Mouse (Mus musculus) forebrain, embryonic 12.5 days (tissue): ENCODE measurements around the gene Tgm5. TPM values are rescaled to one million over a fixed set of nuclear protein-coding genes. Genes with fewer than 3 reads are reported as not detected.

Experiments used
- ATAC-seq: fragments of 200-750 bp; cut with Nextera tagmentation; 2 replicates; pipeline ENCODE4 v1.8.0; 2017; ENCODE audit warnings: moderate TSS enrichment; ENCODE audit not compliant: low FRiP score
- H3K27ac ChIP-seq: fragments of 300-500 bp; sonication (generic); 2 replicates; pipeline ENCODE4 v1.5.1; 2016; ENCODE audit warnings: mild to moderate bottlenecking
- H3K27me3 ChIP-seq: fragments of 300-500 bp; sonication (generic); 2 replicates; pipeline ENCODE4 v1.6.1; 2016; ENCODE audit warnings: mild to moderate bottlenecking
- H3K36me3 ChIP-seq: fragments of 300-500 bp; sonication (generic); replicated peaks from 2 replicates; pipeline ENCODE4 v1.6.1; 2016; ENCODE audit warnings: mild to moderate bottlenecking
- H3K4me1 ChIP-seq: fragments of 300-500 bp; sonication (generic); 2 replicates; pipeline ENCODE4 v1.6.1; 2016
- H3K4me2 ChIP-seq: fragments of 300-500 bp; sonication (generic); 2 replicates; pipeline ENCODE4 v1.6.1; 2016; ENCODE audit warnings: mild to moderate bottlenecking, moderate library complexity
- H3K4me3 ChIP-seq: fragments of 300-500 bp; sonication (generic); replicated peaks from 2 replicates; pipeline ENCODE4 v1.5.1; 2016; ENCODE audit warnings: mild to moderate bottlenecking
- H3K9ac ChIP-seq: fragments of 300-500 bp; sonication (generic); 2 replicates; pipeline ENCODE4 v1.6.1; 2016; ENCODE audit warnings: mild to moderate bottlenecking
- H3K9me3 ChIP-seq: fragments of 300-500 bp; sonication (generic); 2 replicates; pipeline ENCODE4 v1.6.1; 2016
- WGBS: fragments of 180-500 bp; shearing (Covaris S2); methylation state at CpG from one replicate; pipeline ENCODE4 v1.1.7; 2016; 5-methylcytosine and 5-hydroxymethylcytosine counted together
- polyA plus RNA-seq: library from polyadenylated mRNA; unstranded; fragments of >200 nt; fragmentation: Nextera tagmentation; extraction: Ambion mirVana; gene quantifications from 2 replicates; pipeline ENCODE4 v1.2.1, GENCODE M21; 2016

Gene Tgm5
- polyA plus RNA-seq, 1 experiment from 2014 or later: not detected

- WGBS: 74% methylated on average over 5 of the region's 5 CpGs
- no peaks in the 10 kb centered on the region for H3K36me3 ChIP-seq
- H3K9ac ChIP-seq: no peak within 1 kb of the TSS
- no peaks in the 10 kb centered on the region for H3K27me3 ChIP-seq
- no peaks in the 10 kb centered on the region for H3K4me1 ChIP-seq
- H3K27ac ChIP-seq: 0 out of 2 replicates have a peak within 1 kb of the TSS, but pooled peaks have one; percentile 8
- H3K9me3 ChIP-seq: no peaks in the 10 kb centered on the region
- no peak within 1 kb of the TSS for H3K4me2 ChIP-seq
- ATAC-seq: no peak
- H3K4me3 ChIP-seq: no peak within 1 kb of the TSS
These were observed 48.8 kb downstream of the Tgm5 start, which contains the start of gene Epb42 for GRCm38 (mm10) chr2:121036733-121037341. Epb42 (minus strand) TSS chr2:121037072.

- Histone ChIP-seq H3K4me1 (no peaks in the 10 kb centered on the region), H3K27ac (no peak overlapping the region), H3K27me3 (no peaks in the 10 kb centered on the region), H3K9me3 (no peaks in the 10 kb centered on the region), H3K9ac (no peak overlapping the region), H3K4me3 (no peak overlapping the region), H3K36me3 (peaks cover 1% of the 10 kb centered on the region), H3K4me2 (no peak overlapping the region)
- no peak for ATAC-seq
- WGBS: 79% methylated on average over 5 of the region's 5 CpGs
These were observed 62.7 kb downstream of the Tgm5 start for GRCm38 (mm10) chr2:121022918-121023317.

GRCm38 (mm10) chr2:121017151-121017550 lies 68.5 kb downstream of the Tgm5 start:
- Histone ChIP-seq H3K27me3 (no peaks in the 10 kb centered on the region), H3K36me3 (peaks cover 34% of the 10 kb centered on the region), H3K4me1 (no peaks in the 10 kb centered on the region), H3K9ac (no peak overlapping the region), H3K9me3 (no peaks in the 10 kb centered on the region), H3K27ac (no peak overlapping the region), H3K4me2 (no peak overlapping the region), H3K4me3 (no peak overlapping the region)
- no peak for ATAC-seq
- 89% methylated on average over 1 of the region's 1 CpGs for WGBS

DNA sequence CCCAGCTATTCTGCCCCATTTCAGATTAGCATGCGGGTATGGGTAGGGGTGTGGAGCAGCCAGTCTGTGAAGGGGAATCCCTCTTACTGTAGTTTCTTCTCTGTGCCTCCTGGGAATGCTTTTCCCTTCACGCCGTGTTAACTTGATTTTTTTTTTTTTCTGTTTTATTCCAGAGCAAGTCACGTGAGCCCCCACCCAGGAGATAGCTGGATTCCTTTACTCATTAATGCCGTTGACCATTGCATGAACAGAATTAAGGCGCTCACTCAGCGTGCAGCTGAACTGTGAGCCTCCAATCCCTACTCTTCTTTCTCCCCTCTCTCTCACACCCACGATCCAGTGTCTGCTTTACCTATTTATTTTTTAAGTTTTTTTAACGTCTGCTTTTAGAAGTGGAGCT lies 69.4 kb downstream of the Tgm5 start:
- Histone ChIP-seq H3K4me3 (no peak overlapping the region), H3K4me2 (no peak overlapping the region), H3K27me3 (no peaks in the 10 kb centered on the region), H3K9ac (no peak overlapping the region), H3K9me3 (no peaks in the 10 kb centered on the region), H3K4me1 (no peaks in the 10 kb centered on the region), H3K27ac (no peak overlapping the region), H3K36me3 (peaks cover 41% of the 10 kb centered on the region)
- WGBS: 87% methylated on average over 9 of the region's 9 CpGs
- ATAC-seq: no peak

DNA sequence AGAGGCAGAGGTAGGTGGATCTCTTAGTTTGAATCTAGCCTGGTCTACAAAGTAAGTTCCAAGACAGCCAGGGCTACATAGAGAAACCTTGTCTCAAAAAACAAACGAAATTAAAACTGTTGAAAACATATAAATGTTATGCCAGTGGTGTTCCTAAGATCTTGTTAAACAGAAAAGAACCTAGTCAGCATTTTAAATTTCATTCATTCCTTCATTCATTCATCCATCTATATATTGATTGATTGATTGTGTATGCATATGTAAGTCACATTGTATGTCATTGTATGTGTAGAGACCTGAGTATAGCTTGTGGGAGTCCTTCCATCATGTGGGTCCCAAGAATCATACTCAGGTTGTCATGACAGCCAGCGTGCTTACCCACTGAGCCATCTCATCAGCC lies 70.1 kb downstream of the Tgm5 start:
- no peaks in the 10 kb centered on the region for H3K4me1 ChIP-seq
- no peak overlapping the region for H3K9ac ChIP-seq
- H3K4me2 ChIP-seq: no peak overlapping the region
- H3K4me3 ChIP-seq: no peak overlapping the region
- H3K9me3 ChIP-seq: no peaks in the 10 kb centered on the region
- 81% methylated on average over 2 of the region's 2 CpGs for WGBS
- H3K27ac ChIP-seq: no peak overlapping the region
- ATAC-seq: no peak
- H3K27me3 ChIP-seq: no peaks in the 10 kb centered on the region
- peaks cover 43% of the 10 kb centered on the region for H3K36me3 ChIP-seq

- no peak overlapping the region for H3K4me2 ChIP-seq
- no peak overlapping the region for H3K4me3 ChIP-seq
- H3K27me3 ChIP-seq: no peaks in the 10 kb centered on the region
- no peaks in the 10 kb centered on the region for H3K9me3 ChIP-seq
- WGBS: 86% methylated on average over 9 of the region's 9 CpGs
- H3K27ac ChIP-seq: no peak overlapping the region
- H3K9ac ChIP-seq: no peak overlapping the region
- no peak for ATAC-seq
- peaks cover 11% of the 10 kb centered on the region for H3K4me1 ChIP-seq
- H3K36me3 ChIP-seq: peaks cover 39% of the 10 kb centered on the region
These were observed 73.0 kb downstream of the Tgm5 start for GRCm38 (mm10) chr2:121012676-121013075.

DNA sequence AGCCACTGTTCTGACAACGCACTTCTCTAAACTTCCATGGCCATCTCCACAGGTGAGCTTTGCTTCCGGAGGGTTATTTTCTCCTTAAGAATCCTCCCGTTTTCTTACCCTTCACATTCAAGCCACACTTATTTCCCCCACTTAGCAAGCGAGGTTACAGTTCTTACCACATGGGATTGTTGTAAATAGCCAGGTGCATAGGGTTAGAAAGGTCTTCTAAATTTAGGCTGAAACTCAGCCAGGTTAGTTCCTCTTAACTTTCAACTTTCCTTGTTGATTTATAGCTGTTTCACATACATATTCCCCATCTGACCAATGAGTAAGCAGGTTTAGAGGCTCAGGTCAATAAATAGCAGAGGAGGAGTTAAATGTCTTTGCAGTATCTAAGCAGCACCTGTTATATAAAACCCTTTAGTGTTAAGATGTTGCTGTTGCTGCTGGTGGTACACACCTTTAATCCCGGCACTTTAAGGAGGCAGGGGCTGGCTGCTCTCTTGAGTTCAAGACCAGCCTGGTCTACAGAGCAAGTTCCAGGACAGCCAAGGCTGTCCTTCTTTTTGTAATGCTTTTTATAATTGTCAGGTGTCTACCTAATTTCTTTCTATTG lies 76.5 kb downstream of the Tgm5 start:
- peak overlapping the region; percentile 74 for H3K9ac ChIP-seq
- WGBS: 27% methylated on average over 5 of the region's 5 CpGs
- no peaks in the 10 kb centered on the region for H3K27me3 ChIP-seq
- peak overlapping the region; percentile 82 for H3K4me2 ChIP-seq
- no peak for ATAC-seq
- H3K27ac ChIP-seq: no peak overlapping the region
- H3K9me3 ChIP-seq: no peaks in the 10 kb centered on the region
- H3K4me3 ChIP-seq: peak overlapping the region; percentile 83
- H3K4me1 ChIP-seq: peaks cover 11% of the 10 kb centered on the region
- peaks cover 24% of the 10 kb centered on the region for H3K36me3 ChIP-seq

GRCm38 (mm10) chr2:121008664-121009007 lies 77.0 kb downstream of the Tgm5 start:
- H3K36me3 ChIP-seq: peaks cover 22% of the 10 kb centered on the region
- H3K4me1 ChIP-seq: peaks cover 11% of the 10 kb centered on the region
- peak overlapping the region; percentile 74 for H3K9ac ChIP-seq
- no peaks in the 10 kb centered on the region for H3K27me3 ChIP-seq
- under 1% methylated on average over 12 of the region's 12 CpGs for WGBS
- ATAC-seq: no peak; the same call in 1 of the 2 replicates
- peak overlapping the region; percentile 83 for H3K4me3 ChIP-seq
- no peaks in the 10 kb centered on the region for H3K9me3 ChIP-seq
- no peak overlapping the region for H3K27ac ChIP-seq
- peak overlapping the region; percentile 82 for H3K4me2 ChIP-seq

DNA sequence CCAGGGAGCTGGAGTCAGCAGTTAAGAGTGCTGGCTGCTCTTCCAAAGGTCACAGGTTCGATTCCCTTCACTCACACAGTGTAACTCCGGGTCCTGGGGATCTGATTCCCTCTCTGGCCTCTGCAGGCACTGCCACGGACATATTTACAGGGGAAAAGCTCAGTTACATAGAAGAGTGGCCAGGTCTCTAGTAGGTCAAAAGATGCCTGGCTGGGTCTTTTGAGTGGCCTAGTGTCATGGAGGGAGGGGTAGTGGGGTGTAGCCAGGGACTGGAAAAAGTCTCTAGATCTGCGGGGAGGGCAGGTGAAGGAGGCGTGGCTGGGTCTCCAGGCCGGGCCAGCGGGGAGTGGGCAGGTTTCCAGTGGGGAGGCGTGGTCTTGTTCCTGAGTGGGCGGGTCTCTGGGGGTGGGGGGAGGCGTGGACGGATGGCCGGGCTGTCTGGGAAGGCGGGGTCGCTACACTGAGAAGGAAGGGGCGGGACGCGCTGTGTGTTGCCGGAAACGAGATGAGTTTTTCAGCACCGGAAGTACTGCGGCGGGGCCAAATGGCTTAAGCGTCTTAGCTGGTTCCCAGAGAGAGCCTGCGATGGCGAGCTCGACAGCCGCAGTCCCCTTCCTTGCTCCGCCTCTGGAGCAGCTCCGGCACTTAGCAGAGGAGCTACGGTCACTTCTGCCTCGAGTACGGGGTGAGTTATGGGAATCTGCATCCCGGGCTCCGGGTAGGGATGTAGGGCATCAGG lies 77.5 kb downstream of the Tgm5 start, which contains the start of gene Ccndbp1:
TSS of gene Ccndbp1 (plus strand) at position 479 of the 739 bp plus-strand sequence.
- peaks cover 18% of the 10 kb centered on the region for H3K36me3 ChIP-seq
- H3K27me3 ChIP-seq: no peaks in the 10 kb centered on the region
- WGBS: 2% methylated on average over 34 of the region's 34 CpGs
- peak within 1 kb of the TSS; percentile 83 for H3K4me3 ChIP-seq
- H3K4me2 ChIP-seq: peak within 1 kb of the TSS; percentile 82
- H3K9ac ChIP-seq: peak within 1 kb of the TSS; percentile 74
- H3K4me1 ChIP-seq: peaks cover 11% of the 10 kb centered on the region
- H3K9me3 ChIP-seq: no peaks in the 10 kb centered on the region
- peak; percentile 95 for ATAC-seq
- peak within 1 kb of the TSS; percentile 25; the same call in 1 of the 2 replicates for H3K27ac ChIP-seq

DNA sequence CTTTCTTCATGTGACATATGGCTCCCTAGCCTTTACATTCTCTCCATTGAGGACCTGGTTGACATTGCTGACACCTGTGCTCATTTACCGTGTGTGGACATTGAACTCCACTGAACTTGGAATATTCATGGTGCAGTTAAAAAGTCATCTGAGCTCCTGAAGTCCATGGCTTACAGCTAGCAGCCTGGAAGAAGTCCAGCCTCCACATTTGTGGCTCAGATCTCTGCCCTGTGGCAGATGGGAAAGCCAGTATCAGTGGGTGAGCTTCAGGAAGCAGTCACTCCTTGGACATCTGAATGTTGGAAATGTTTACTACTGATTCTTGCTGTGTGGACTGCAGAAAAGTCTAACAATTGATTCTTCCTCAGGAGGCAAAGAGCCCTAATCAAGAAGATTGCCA lies 78.7 kb downstream of the Tgm5 start:
- WGBS: 84% methylated on average over 1 of the region's 1 CpGs
- Histone ChIP-seq H3K9ac (no peak overlapping the region), H3K36me3 (peaks cover 7% of the 10 kb centered on the region; the same call in 1 of the 2 replicates)

DNA sequence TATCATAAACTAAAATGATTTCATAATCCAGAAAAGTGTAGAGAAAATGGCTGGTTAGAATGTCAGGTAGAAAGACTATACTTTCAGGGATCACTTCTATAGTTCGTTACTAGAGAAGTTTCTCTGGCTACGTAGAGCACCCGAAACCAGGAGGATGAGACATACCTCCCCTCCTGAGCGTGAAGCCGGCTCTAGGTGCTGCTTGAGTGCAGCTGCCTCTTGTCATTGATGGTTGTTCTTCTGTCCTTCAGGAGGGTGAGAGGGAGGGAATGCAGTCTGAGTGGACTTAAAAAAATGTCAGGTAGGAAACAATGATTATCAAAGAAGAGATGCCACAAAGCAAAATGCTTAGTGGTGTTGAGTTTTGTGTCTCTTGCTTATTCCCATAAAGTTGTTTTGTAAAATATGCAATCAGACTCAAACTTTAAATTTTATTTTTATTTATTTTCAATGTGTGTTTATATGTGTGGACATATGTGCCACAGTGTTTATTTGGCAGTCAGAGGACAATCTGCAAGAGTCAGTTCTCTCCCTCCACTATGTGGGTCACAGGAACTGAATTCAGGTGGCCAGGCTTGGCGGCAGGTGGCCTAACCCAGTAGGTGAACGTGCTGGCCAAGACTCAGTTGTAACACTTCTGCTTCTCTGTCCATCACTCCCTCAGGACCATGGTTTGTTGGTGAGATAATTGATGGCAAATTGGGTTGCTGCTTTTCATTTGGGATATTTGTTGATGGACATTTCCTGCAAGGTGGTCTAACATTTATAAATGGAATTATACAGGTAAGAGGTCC lies 81.4 kb downstream of the Tgm5 start:
- H3K4me1 ChIP-seq: peaks cover 6% of the 10 kb centered on the region
- no peaks in the 10 kb centered on the region for H3K9me3 ChIP-seq
- WGBS: 80% methylated on average over 7 of the region's 7 CpGs
- ATAC-seq: no peak
- H3K36me3 ChIP-seq: no peaks in the 10 kb centered on the region
- H3K27me3 ChIP-seq: no peaks in the 10 kb centered on the region
- no peak overlapping the region for H3K4me2 ChIP-seq
- H3K4me3 ChIP-seq: no peak overlapping the region
- H3K27ac ChIP-seq: no peak overlapping the region
- H3K9ac ChIP-seq: no peak overlapping the region

More for the DNA sequence above, 78.7 kb downstream of the Tgm5 start:
- H3K4me1 ChIP-seq: peaks cover 11% of the 10 kb centered on the region
- no peak overlapping the region for H3K4me2 ChIP-seq
- no peaks in the 10 kb centered on the region for H3K27me3 ChIP-seq
- ATAC-seq: no peak
- no peak overlapping the region for H3K4me3 ChIP-seq
- H3K9me3 ChIP-seq: no peaks in the 10 kb centered on the region
- no peak overlapping the region for H3K27ac ChIP-seq

- Histone ChIP-seq H3K27ac (no peak overlapping the region), H3K4me2 (no peak overlapping the region), H3K4me1 (no peaks in the 10 kb centered on the region), H3K9ac (no peak overlapping the region), H3K27me3 (no peaks in the 10 kb centered on the region), H3K4me3 (no peak overlapping the region), H3K9me3 (no peaks in the 10 kb centered on the region), H3K36me3 (no peaks in the 10 kb centered on the region)
- WGBS: 73% methylated on average over 2 of the region's 2 CpGs
- no peak for ATAC-seq
These were observed 82.1 kb downstream of the Tgm5 start for GRCm38 (mm10) chr2:121003586-121003985.
